Mouse (Mus musculus) left cerebral cortex, adult 2 months (tissue): ENCODE measurements around the gene Thyn1. TPM values are rescaled to one million over a fixed set of nuclear protein-coding genes. Genes with fewer than 3 reads are reported as not detected.
A peak's percentile ranks its signal among the peaks of the same experiment; 100 is the strongest.

Experiments
- DNase-seq, 2 experiments: peaks; one replicate each; pipeline ENCODE4 v3.0.0; 2021 to 2022; ENCODE audit warnings: low spot score in 2 of 2, mixed read lengths in 1 of 2; ENCODE audit errors: extremely low spot score in 1 of 2
- H3K27ac ChIP-seq: fragments of 200-600 bp; 2 replicates; pipeline ENCODE4 v1.8.1; 2022
- H3K4me3 ChIP-seq: fragments of 200-600 bp; 2 replicates; pipeline ENCODE4 v1.8.1; 2022
- CTCF ChIP-seq: fragments of 200-600 bp; IDR thresholded peaks from 2 replicates; pipeline ENCODE4 v1.8.1; 2022; ENCODE audit warnings: antibody characterized with exemption, mild to moderate bottlenecking, moderate library complexity
- intact Hi-C: fragments of 180-260 bp; cut with DNase I; formaldehyde crosslinking; loops from one replicate; pipeline ENCODE4 v1.15.1; 2025
- total RNA-seq, 2 experiments: library from RNA; stranded (reverse); gene quantifications; 2 replicates each; pipeline ENCODE4 v1.2.3; 2021

Thyn1 gene
- total RNA-seq, 2 experiments from 2014 or later, result 54.1 to 58.4 TPM

- TF ChIP-seq CTCF, result peak; percentile 65
- Histone ChIP-seq H3K4me3 (no peak overlapping the region), H3K27ac (no peak overlapping the region)
- no peak for DNase-seq
- intact Hi-C loops, result no loop called here
These were observed 50.0 kb downstream of the Thyn1 start for GRCm38 (mm10) chr9:27049492-27049891.

Other genes starting within 250 kb of the Thyn1 start
- gene Glb1l2, start 193.2 kb upstream of the Thyn1 start, total RNA-seq, result under 1 TPM in 1 of 2 experiments, not detected in 1; 0.23 TPM
- not detected for gene Glb1l3, start 138.8 kb upstream of the Thyn1 start, total RNA-seq
- gene Gm1110, start 76.6 kb upstream of the Thyn1 start, total RNA-seq, result not detected
- 10 to 100 TPM; 32.2 to 32.4 TPM for gene Acad8, start 144 bp upstream of the Thyn1 start, total RNA-seq
- 100 to 1,000 TPM in 1 of 2 experiments, 10 to 100 TPM in 1; 92.9 to 101 TPM for gene Vps26b, start 30.4 kb downstream of the Thyn1 start, total RNA-seq
- gene Ncapd3, start 30.5 kb downstream of the Thyn1 start, total RNA-seq, result 10 to 100 TPM; 16.1 to 18.1 TPM
- 10 to 100 TPM; 32.6 TPM for gene Jam3, start 155.7 kb downstream of the Thyn1 start, total RNA-seq